Mouse (Mus musculus) forebrain, embryonic 16.5 days (tissue): ENCODE measurements around the gene Phb2. TPM values are rescaled to one million over a fixed set of nuclear protein-coding genes. Genes with fewer than 3 reads are reported as not detected.

Experiments used
- ATAC-seq: fragments of 200-750 bp; cut with Nextera tagmentation; 2 replicates; pipeline ENCODE4 v1.8.0; 2017; ENCODE audit warnings: mild to moderate bottlenecking, moderate library complexity
- H3K27ac ChIP-seq: fragments of 300-500 bp; sonication (generic); 2 replicates; pipeline ENCODE4 v1.5.1; 2014; ENCODE audit warnings: low read length, control low read depth
- H3K27me3 ChIP-seq: fragments of 300-500 bp; sonication (generic); replicated peaks from 2 replicates; pipeline ENCODE4 v1.6.1; 2014; ENCODE audit warnings: low read length; ENCODE audit not compliant: control insufficient read depth, insufficient read depth
- H3K36me3 ChIP-seq: fragments of 300-500 bp; sonication (generic); 2 replicates; pipeline ENCODE4 v1.6.1; 2014; ENCODE audit not compliant: control insufficient read depth, insufficient read depth
- H3K4me1 ChIP-seq: fragments of 300-500 bp; sonication (generic); replicated peaks from 2 replicates; pipeline ENCODE4 v1.6.1; 2014; ENCODE audit warnings: low read length; ENCODE audit not compliant: control insufficient read depth, insufficient read depth
- H3K4me2 ChIP-seq: fragments of 300-500 bp; sonication (generic); 2 replicates; pipeline ENCODE4 v1.6.1; 2014; ENCODE audit warnings: mild to moderate bottlenecking, low read length, control low read depth
- H3K4me3 ChIP-seq: fragments of 300-500 bp; sonication (generic); replicated peaks from 2 replicates; pipeline ENCODE4 v1.5.1; 2014; ENCODE audit warnings: mild to moderate bottlenecking, low read length, control low read depth
- H3K9ac ChIP-seq: fragments of 300-500 bp; sonication (generic); replicated peaks from 2 replicates; pipeline ENCODE4 v1.6.1; 2014; ENCODE audit warnings: low read depth, low read length, control low read depth
- H3K9me3 ChIP-seq: fragments of 300-500 bp; sonication (generic); 2 replicates; pipeline ENCODE4 v1.6.1; 2016; ENCODE audit warnings: low read length; ENCODE audit not compliant: control insufficient read depth
- WGBS: fragments of 180-500 bp; shearing (Covaris S2); extraction: QIAGEN DNeasy Blood & Tissue Kit; methylation state at CpG from one replicate; pipeline ENCODE4 v1.1.7; 2014; 5-methylcytosine and 5-hydroxymethylcytosine counted together
- polyA plus RNA-seq: library from polyadenylated mRNA; unstranded; fragments of >200 nt; fragmentation: Nextera tagmentation; extraction: Ambion mirVana; gene quantifications from 2 replicates; pipeline ENCODE4 v1.2.1, GENCODE M21; 2015

The Phb2 gene
- polyA plus RNA-seq, 1 experiment from 2014 or later: 252 TPM

- no peak for ATAC-seq
- no peak overlapping the region for H3K9ac ChIP-seq
- no peaks in the 10 kb centered on the region for H3K27me3 ChIP-seq
- H3K4me3 ChIP-seq: no peak overlapping the region
- H3K4me1 ChIP-seq: no peaks in the 10 kb centered on the region
- no peak overlapping the region for H3K27ac ChIP-seq
- WGBS: 90% methylated on average over 8 of the region's 8 CpGs
- no peaks in the 10 kb centered on the region for H3K36me3 ChIP-seq
- H3K9me3 ChIP-seq: no peaks in the 10 kb centered on the region
- H3K4me2 ChIP-seq: no peak overlapping the region
Measured at GRCm38 (mm10) chr6:124688151-124688758, 23.9 kb upstream of the Phb2 start.

DNA sequence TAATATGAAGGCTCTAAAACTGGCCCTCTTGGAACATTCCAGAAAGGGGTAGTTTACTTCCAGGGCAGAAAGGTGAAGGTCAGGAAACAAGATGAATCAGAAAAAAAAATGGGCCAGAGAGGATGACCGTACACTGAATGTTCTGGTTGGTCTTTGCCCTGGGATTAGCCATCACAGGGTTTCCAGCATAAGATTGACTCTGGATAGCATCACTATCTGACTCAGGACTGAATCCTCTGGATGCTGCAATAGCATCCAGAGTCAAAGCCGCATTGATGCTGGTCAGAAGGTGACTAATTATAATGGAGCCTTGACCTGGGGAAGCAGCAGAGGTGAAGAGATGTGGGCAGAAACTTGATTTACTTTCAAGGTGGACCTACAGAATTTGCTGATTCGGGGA is 23.1 kb upstream of the Phb2 start:
- Histone ChIP-seq H3K27ac (no peak overlapping the region), H3K36me3 (no peaks in the 10 kb centered on the region), H3K9ac (no peak overlapping the region), H3K4me2 (no peak overlapping the region), H3K27me3 (no peaks in the 10 kb centered on the region), H3K4me1 (peaks cover 2% of the 10 kb centered on the region), H3K9me3 (no peaks in the 10 kb centered on the region), H3K4me3 (no peak overlapping the region)
- WGBS: 95% methylated on average over 3 of the region's 3 CpGs
- ATAC-seq: no peak

DNA sequence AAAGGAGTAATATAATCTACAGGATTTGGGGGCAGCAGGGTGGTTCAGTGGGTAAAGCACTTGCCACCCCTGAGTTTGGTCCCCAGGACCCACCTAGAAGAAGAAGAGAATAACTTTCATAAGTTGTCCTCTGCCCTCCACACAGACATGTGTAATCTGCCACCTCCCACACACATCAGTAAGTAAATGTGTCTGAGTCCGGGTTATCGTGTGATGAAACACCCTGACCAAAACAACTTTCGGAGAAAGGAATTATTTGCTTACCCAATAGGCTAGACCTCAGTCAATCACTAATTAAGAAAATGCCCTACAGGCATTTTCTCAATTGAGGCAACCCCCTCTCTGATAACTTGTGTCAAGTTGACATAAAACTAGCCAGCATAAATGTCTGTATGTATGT is 21.6 kb upstream of the Phb2 start:
- H3K4me1 ChIP-seq: peaks cover 9% of the 10 kb centered on the region
- WGBS: 94% methylated on average over 3 of the region's 3 CpGs
- H3K36me3 ChIP-seq: no peaks in the 10 kb centered on the region
- no peak overlapping the region for H3K27ac ChIP-seq
- H3K4me3 ChIP-seq: no peak overlapping the region
- no peaks in the 10 kb centered on the region for H3K27me3 ChIP-seq
- no peak for ATAC-seq
- H3K4me2 ChIP-seq: no peak overlapping the region
- H3K9me3 ChIP-seq: no peaks in the 10 kb centered on the region
- H3K9ac ChIP-seq: no peak overlapping the region

- Histone ChIP-seq H3K4me3 (no peak overlapping the region), H3K4me1 (peaks cover 9% of the 10 kb centered on the region), H3K27me3 (no peaks in the 10 kb centered on the region), H3K36me3 (no peaks in the 10 kb centered on the region), H3K9ac (no peak overlapping the region), H3K4me2 (no peak overlapping the region), H3K9me3 (no peaks in the 10 kb centered on the region), H3K27ac (no peak overlapping the region)
- 83% methylated on average over 15 of the region's 15 CpGs for WGBS
- no peak for ATAC-seq
Measured at GRCm38 (mm10) chr6:124693243-124693981, 18.7 kb upstream of the Phb2 start.

DNA sequence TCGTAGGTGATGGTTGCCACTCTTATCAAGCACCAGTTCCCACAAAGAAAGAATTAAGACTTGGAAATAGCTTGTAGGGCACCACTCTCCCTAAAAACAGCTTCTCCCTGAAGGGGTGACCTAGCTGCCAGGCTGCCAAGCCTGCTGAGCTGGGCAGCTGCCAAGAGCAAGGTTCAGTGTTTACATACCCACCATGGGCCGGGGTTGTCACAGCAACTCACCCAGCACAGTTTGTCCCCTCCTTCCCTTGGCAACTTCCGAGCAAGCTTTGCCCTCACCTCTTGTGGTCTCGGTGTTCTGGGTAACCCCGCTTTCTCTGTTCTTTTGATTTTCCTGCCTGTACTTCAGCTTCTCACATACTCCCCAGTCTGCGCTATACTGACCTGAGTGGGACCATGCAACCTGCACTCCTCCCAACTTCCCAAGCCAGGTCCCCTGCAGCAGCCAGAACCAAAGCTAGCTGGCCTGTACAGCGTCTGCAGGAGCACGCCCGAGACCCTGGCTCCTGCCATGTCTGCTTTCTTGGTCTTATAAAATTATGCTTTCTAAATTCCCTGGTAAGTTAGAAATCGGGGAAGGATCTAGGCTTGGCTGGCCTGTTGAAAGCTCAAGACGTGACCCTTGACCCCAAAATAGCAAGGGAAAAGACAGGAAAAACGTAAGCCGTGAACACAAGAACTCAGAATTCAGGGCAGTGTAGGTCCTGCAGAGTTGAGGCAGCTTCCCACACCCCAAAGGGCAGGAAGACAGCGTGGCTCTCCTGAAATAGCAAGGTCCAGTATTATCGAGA is 17.8 kb upstream of the Phb2 start:
- peak; percentile 88 for ATAC-seq
- H3K4me2 ChIP-seq: no peak overlapping the region
- peaks cover 2% of the 10 kb centered on the region; the same call in 1 of the 2 replicates for H3K36me3 ChIP-seq
- H3K4me3 ChIP-seq: no peak overlapping the region
- no peaks in the 10 kb centered on the region for H3K9me3 ChIP-seq
- H3K9ac ChIP-seq: no peak overlapping the region; the same call in 1 of the 2 replicates
- no peaks in the 10 kb centered on the region for H3K27me3 ChIP-seq
- H3K27ac ChIP-seq: peak overlapping the region; percentile 52
- H3K4me1 ChIP-seq: peaks cover 9% of the 10 kb centered on the region
- 66% methylated on average over 15 of the region's 15 CpGs for WGBS

GRCm38 (mm10) chr6:124696441-124697150 is 15.5 kb upstream of the Phb2 start:
- 95% methylated on average over 7 of the region's 7 CpGs for WGBS
- no peak for ATAC-seq

GRCm38 (mm10) chr6:124698751-124699150 is 13.4 kb upstream of the Phb2 start:
- ATAC-seq: no peak
- H3K27me3 ChIP-seq: no peaks in the 10 kb centered on the region
- H3K4me2 ChIP-seq: no peak overlapping the region

More at GRCm38 (mm10) chr6:124696441-124697150, 15.5 kb upstream of the Phb2 start:
- no peak overlapping the region for H3K4me3 ChIP-seq
- no peaks in the 10 kb centered on the region for H3K9me3 ChIP-seq
- H3K9ac ChIP-seq: no peak overlapping the region
- peaks cover 9% of the 10 kb centered on the region for H3K4me1 ChIP-seq
- H3K4me2 ChIP-seq: no peak overlapping the region
- peaks cover 2% of the 10 kb centered on the region; the same call in 1 of the 2 replicates for H3K36me3 ChIP-seq
- no peaks in the 10 kb centered on the region for H3K27me3 ChIP-seq
- no peak overlapping the region for H3K27ac ChIP-seq

GRCm38 (mm10) chr6:124699366-124699765 is 12.8 kb upstream of the Phb2 start:
- Histone ChIP-seq H3K9ac (no peak overlapping the region), H3K27me3 (no peaks in the 10 kb centered on the region), H3K36me3 (peaks cover 19% of the 10 kb centered on the region), H3K9me3 (no peaks in the 10 kb centered on the region), H3K4me3 (no peak overlapping the region), H3K4me2 (no peak overlapping the region), H3K27ac (no peak overlapping the region), H3K4me1 (peaks cover 3% of the 10 kb centered on the region)
- WGBS: 93% methylated on average over 4 of the region's 4 CpGs
- ATAC-seq: no peak

More at GRCm38 (mm10) chr6:124698751-124699150, 13.4 kb upstream of the Phb2 start:
- WGBS: 92% methylated on average over 6 of the region's 6 CpGs
- H3K4me1 ChIP-seq: peaks cover 9% of the 10 kb centered on the region
- no peak overlapping the region for H3K4me3 ChIP-seq
- no peak overlapping the region for H3K27ac ChIP-seq
- H3K9ac ChIP-seq: no peak overlapping the region
- H3K36me3 ChIP-seq: peaks cover 13% of the 10 kb centered on the region; the same call in 1 of the 2 replicates
- H3K9me3 ChIP-seq: no peaks in the 10 kb centered on the region
